Mouse (Mus musculus) liver, embryonic 11.5 days (tissue): ENCODE results near the gene Wdsub1. TPM values are rescaled to one million over a fixed set of nuclear protein-coding genes. Genes with fewer than 3 reads are reported as not detected.

Experiments
- ATAC-seq: fragments of 200-750 bp; cut with Nextera tagmentation; replicated peaks from 2 replicates; pipeline ENCODE4 v1.8.0; 2017; ENCODE audit warnings: moderate number of reproducible peaks, mild to moderate bottlenecking, moderate TSS enrichment, moderate library complexity; ENCODE audit not compliant: low FRiP score
- DNase-seq: peaks from one replicate; pipeline ENCODE4 v3.0.0-alpha.2; 2017; ENCODE audit warnings: low spot score
- H3K27ac ChIP-seq: fragments of 300-500 bp; sonication (generic); 2 replicates; pipeline ENCODE4 v1.5.1; 2014; ENCODE audit warnings: mild to moderate bottlenecking, low read depth, low read length, control low read depth
- H3K27me3 ChIP-seq: fragments of 300-500 bp; sonication (generic); replicated peaks from 2 replicates; pipeline ENCODE4 v1.6.1; 2014; ENCODE audit warnings: low read length, mixed read lengths; ENCODE audit not compliant: control insufficient read depth, insufficient read depth
- H3K36me3 ChIP-seq: fragments of 300-500 bp; sonication (generic); 2 replicates; pipeline ENCODE4 v1.6.1; 2014; ENCODE audit warnings: mild to moderate bottlenecking, low read length, moderate library complexity, mixed read lengths; ENCODE audit not compliant: control insufficient read depth, insufficient read depth
- H3K4me1 ChIP-seq: fragments of 300-500 bp; sonication (generic); replicated peaks from 2 replicates; pipeline ENCODE4 v1.6.1; 2014; ENCODE audit warnings: low read length, mixed read lengths; ENCODE audit not compliant: control insufficient read depth, insufficient read depth
- H3K4me2 ChIP-seq: fragments of 300-500 bp; sonication (generic); 2 replicates; pipeline ENCODE4 v1.6.1; 2014; ENCODE audit warnings: mild to moderate bottlenecking, control low read depth, moderate library complexity
- H3K4me3 ChIP-seq: fragments of 300-500 bp; sonication (generic); 2 replicates; pipeline ENCODE4 v1.5.1; 2014; ENCODE audit warnings: low read depth, low read length, control low read depth
- H3K9ac ChIP-seq: fragments of 300-500 bp; sonication (generic); 2 replicates; pipeline ENCODE4 v1.6.1; 2014; ENCODE audit warnings: low read depth, low read length, control low read depth
- H3K9me3 ChIP-seq: fragments of 300-500 bp; sonication (generic); 2 replicates; pipeline ENCODE4 v1.6.1; 2016; ENCODE audit warnings: low read length, inconsistent platforms, mixed read lengths; ENCODE audit not compliant: control insufficient read depth
- WGBS: fragments of 180-500 bp; shearing (Covaris S2); extraction: QIAGEN DNeasy Blood & Tissue Kit; methylation state at CpG from one replicate; pipeline ENCODE4 v1.1.7; 2014; 5-methylcytosine and 5-hydroxymethylcytosine counted together
- polyA plus RNA-seq: library from polyadenylated mRNA; unstranded; fragments of >200 nt; fragmentation: Nextera tagmentation; extraction: Ambion mirVana; gene quantifications from 2 replicates; pipeline ENCODE4 v1.2.1, GENCODE M21; 2014

The Wdsub1 gene
- polyA plus RNA-seq, 1 experiment from 2014 or later = 23.5 TPM

DNA sequence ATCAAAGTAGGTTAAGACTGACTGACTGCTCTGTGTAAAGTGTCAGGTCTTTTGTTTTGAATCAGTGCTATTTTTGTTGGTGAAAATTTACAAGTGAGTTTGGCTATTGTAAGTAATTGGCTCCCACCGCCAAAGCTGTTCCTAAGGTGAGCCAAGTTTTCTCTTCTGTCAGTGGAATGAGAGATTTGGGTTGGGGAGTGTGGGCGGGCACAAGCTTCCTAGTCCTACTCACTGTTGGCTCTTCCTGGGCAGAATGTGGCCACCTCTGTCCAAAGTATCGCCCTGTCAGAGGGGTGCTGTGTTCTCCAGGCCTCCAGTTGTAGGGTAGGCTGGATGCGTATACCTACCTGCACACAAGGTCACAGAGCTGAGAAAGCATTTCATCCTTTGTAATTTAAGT is 57.0 kb downstream of the Wdsub1 start:
- ATAC-seq (no peak), DNase-seq (no peak)
- Histone ChIP-seq H3K4me1 (peaks cover 6% of the 10 kb centered on the region; the same call in 1 of the 2 replicates), H3K9me3 (no peaks in the 10 kb centered on the region), H3K9ac (no peak overlapping the region), H3K36me3 (no peaks in the 10 kb centered on the region), H3K4me3 (no peak overlapping the region), H3K4me2 (no peak overlapping the region), H3K27ac (no peak overlapping the region), H3K27me3 (no peaks in the 10 kb centered on the region)
- 87% methylated on average over 4 of the region's 4 CpGs for WGBS

DNA sequence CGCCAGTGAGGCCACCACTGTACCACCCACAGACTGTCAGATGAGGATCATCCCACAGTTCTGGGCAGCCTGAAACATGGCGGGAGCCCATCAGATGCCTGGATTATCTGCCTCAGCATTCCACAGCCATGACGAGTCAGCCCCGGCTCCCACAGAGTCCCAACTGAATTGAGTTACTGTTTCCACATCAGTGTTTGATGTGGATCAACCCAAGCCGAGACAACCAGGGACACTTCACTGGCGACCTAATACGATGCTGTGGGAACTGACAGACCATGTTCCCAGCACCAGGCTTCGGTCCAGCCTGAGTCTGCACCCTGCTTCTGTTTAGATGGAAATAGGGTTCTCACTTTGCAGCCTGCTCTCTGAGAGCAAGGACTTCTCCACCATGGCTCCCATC is 58.1 kb downstream of the Wdsub1 start:
- DNase-seq = no peak
- no peaks in the 10 kb centered on the region for H3K27me3 ChIP-seq
- H3K36me3 ChIP-seq = no peaks in the 10 kb centered on the region; the same call in 1 of the 2 replicates
- H3K9ac ChIP-seq = no peak overlapping the region
- H3K27ac ChIP-seq = no peak overlapping the region
- peaks cover 3% of the 10 kb centered on the region; the same call in 1 of the 2 replicates for H3K4me1 ChIP-seq
- H3K4me2 ChIP-seq = no peak overlapping the region
- WGBS = 65% methylated on average over 8 of the region's 8 CpGs
- H3K9me3 ChIP-seq = no peaks in the 10 kb centered on the region
- ATAC-seq = no peak
- no peak overlapping the region for H3K4me3 ChIP-seq

- no peaks in the 10 kb centered on the region for H3K4me1 ChIP-seq
- DNase-seq (no peak), ATAC-seq (no peak)
- H3K9ac ChIP-seq = no peak overlapping the region
- H3K4me3 ChIP-seq = no peak overlapping the region
- no peaks in the 10 kb centered on the region for H3K27me3 ChIP-seq
- WGBS = 90% methylated on average over 2 of the region's 2 CpGs
- peaks cover 8% of the 10 kb centered on the region; the same call in 1 of the 2 replicates for H3K36me3 ChIP-seq
- H3K27ac ChIP-seq = no peak overlapping the region
- H3K4me2 ChIP-seq = no peak overlapping the region
- no peaks in the 10 kb centered on the region for H3K9me3 ChIP-seq
Measured at GRCm38 (mm10) chr2:59821044-59821443, 61.3 kb downstream of the Wdsub1 start.

- Histone ChIP-seq H3K9ac (no peak overlapping the region), H3K36me3 (peaks cover 8% of the 10 kb centered on the region; the same call in 1 of the 2 replicates), H3K4me1 (no peaks in the 10 kb centered on the region), H3K4me3 (no peak overlapping the region), H3K27ac (no peak overlapping the region), H3K4me2 (no peak overlapping the region), H3K9me3 (no peaks in the 10 kb centered on the region), H3K27me3 (no peaks in the 10 kb centered on the region)
- 85% methylated on average over 15 of the region's 15 CpGs for WGBS
- DNase-seq (peak; percentile 30), ATAC-seq (no peak)
Measured at GRCm38 (mm10) chr2:59820088-59820487, 62.3 kb downstream of the Wdsub1 start.

DNA sequence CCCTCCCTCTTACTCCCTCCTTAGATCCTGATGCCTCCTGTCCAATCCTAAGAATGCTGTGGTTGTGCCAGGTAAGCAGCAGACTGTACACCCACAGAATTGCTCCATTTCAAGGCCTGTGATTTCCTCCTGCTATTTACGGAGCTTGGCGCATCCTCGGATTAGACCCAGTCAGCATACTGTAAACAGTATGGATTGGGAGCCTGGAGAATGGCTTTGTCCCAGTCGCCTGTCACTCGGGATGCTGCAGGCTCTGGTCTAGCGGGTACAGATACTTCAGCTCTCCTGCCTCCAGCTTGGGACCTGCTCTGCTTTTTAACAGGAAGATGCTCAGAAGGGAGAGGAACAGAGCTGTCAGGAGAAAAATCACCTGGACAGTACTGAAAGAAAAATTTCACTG is 63.0 kb downstream of the Wdsub1 start:
- Histone ChIP-seq H3K4me3 (no peak overlapping the region), H3K27me3 (no peaks in the 10 kb centered on the region), H3K4me2 (no peak overlapping the region), H3K9me3 (no peaks in the 10 kb centered on the region), H3K4me1 (no peaks in the 10 kb centered on the region), H3K36me3 (peaks cover 8% of the 10 kb centered on the region; the same call in 1 of the 2 replicates), H3K9ac (no peak overlapping the region), H3K27ac (no peak overlapping the region)
- no peak for DNase-seq
- ATAC-seq = no peak
- WGBS = 81% methylated on average over 6 of the region's 6 CpGs

DNA sequence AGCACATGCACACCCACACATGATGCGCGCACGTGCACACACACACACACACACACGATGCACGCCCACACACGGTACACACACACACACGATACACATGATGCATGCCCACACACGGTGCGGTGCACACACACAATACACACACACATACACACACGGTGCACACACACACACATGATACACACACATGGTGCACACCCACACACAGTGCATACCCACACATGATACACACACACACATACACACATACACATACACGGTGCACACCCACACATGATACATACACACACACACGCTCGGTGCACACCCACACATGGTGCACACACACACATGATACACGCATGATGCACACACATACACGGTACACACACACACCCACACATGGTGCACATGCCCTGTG is 63.7 kb downstream of the Wdsub1 start:
- WGBS = 95% methylated on average over 15 of the region's 15 CpGs
- no peak overlapping the region for H3K4me2 ChIP-seq
- ATAC-seq (no peak), DNase-seq (no peak)
- no peaks in the 10 kb centered on the region for H3K9me3 ChIP-seq
- H3K27me3 ChIP-seq = no peaks in the 10 kb centered on the region
- no peak overlapping the region for H3K9ac ChIP-seq
- H3K4me3 ChIP-seq = no peak overlapping the region
- H3K27ac ChIP-seq = no peak overlapping the region
- no peaks in the 10 kb centered on the region for H3K4me1 ChIP-seq
- H3K36me3 ChIP-seq = peaks cover 8% of the 10 kb centered on the region; the same call in 1 of the 2 replicates

- Histone ChIP-seq H3K4me2 (no peak overlapping the region), H3K36me3 (peaks cover 12% of the 10 kb centered on the region; the same call in 1 of the 2 replicates), H3K9ac (no peak overlapping the region), H3K4me1 (no peaks in the 10 kb centered on the region), H3K9me3 (no peaks in the 10 kb centered on the region), H3K27me3 (no peaks in the 10 kb centered on the region), H3K27ac (no peak overlapping the region), H3K4me3 (no peak overlapping the region)
- WGBS = 81% methylated on average over 8 of the region's 8 CpGs
- DNase-seq (no peak), ATAC-seq (no peak)
Measured at GRCm38 (mm10) chr2:59814997-59815396, 67.4 kb downstream of the Wdsub1 start.

- Histone ChIP-seq H3K9ac (no peak overlapping the region), H3K4me3 (no peak overlapping the region), H3K27ac (no peak overlapping the region), H3K4me2 (no peak overlapping the region), H3K9me3 (no peaks in the 10 kb centered on the region), H3K27me3 (no peaks in the 10 kb centered on the region), H3K36me3 (peaks cover 10% of the 10 kb centered on the region; the same call in 1 of the 2 replicates), H3K4me1 (no peaks in the 10 kb centered on the region)
- WGBS = 86% methylated on average over 13 of the region's 13 CpGs
- no peak for DNase-seq
- no peak for ATAC-seq
Measured at GRCm38 (mm10) chr2:59813457-59813856, 68.9 kb downstream of the Wdsub1 start.

DNA sequence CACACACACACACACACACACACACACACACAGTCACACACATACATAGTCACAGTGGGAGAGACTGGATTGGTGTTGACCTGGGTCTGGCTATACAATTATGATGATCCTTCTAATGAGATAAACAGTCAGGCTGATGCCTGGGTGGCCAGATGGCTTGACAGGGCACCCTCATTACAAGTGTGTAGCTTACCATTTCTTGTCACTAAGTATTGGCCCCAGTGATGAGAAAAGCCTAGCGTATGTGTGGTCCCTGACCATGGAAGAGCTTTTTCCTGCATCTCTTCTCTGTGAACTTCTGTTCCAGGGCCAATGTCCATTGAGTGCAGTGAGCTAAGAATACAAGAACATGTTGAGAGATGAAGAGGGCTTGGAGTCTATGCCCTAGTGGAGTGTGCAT is 69.8 kb downstream of the Wdsub1 start:
- Histone ChIP-seq H3K4me2 (no peak overlapping the region), H3K27me3 (no peaks in the 10 kb centered on the region), H3K4me3 (no peak overlapping the region), H3K9me3 (no peaks in the 10 kb centered on the region), H3K27ac (no peak overlapping the region), H3K36me3 (peaks cover 5% of the 10 kb centered on the region; the same call in 1 of the 2 replicates), H3K4me1 (no peaks in the 10 kb centered on the region), H3K9ac (no peak overlapping the region)
- no peak for ATAC-seq
- 86% methylated on average over 1 of the region's 1 CpGs for WGBS
- no peak for DNase-seq
